Mouse (Mus musculus): ENCODE data around the gene Sh2d2a. TPM values are rescaled to one million over a fixed set of nuclear protein-coding genes. Genes with fewer than 3 reads are reported as not detected.
"Not testable (repeated sequence)": the region's sequence is repeated elsewhere in the genome, so short reads cannot be mapped to it uniquely, and the experiment has no call there.

Sh2d2a gene
- polyA plus RNA-seq, 1 experiment from 2014 or later = 0.17 TPM

DNA sequence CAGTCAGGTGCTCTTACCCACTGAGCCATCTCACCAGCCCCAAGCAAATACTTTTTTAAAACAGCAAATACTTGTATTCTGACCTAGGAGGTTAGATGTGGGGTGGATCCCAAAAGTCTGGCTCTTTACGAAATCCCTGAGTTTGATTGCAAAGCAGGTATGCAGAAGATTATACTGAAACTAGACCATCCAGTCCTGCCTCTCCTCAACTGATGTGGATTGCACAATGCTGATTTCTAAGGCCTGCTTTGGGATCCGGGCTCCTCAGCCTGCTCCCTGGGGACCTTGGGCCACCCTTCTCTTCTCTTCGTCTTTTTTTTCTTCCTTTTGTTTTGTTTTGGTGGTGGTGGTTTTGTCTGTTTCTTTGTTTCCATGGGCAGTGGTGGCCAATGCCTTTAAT, 44.9 kb downstream of the Sh2d2a start:
- Histone ChIP-seq H3K27me3 (ENCODE audit: control insufficient read depth, insufficient read depth, low read length) (no peaks in the 10 kb centered on the region), H3K4me1 (ENCODE audit: control insufficient read depth, insufficient read depth, low read length) (no peaks in the 10 kb centered on the region), H3K27ac (ENCODE audit: low read length) (no peak overlapping the region), H3K9ac (replicated peaks; ENCODE audit: low read depth, low read length) (no peak overlapping the region), H3K36me3 (ENCODE audit: control insufficient read depth, insufficient read depth, low read length) (no peaks in the 10 kb centered on the region), H3K4me3 (ENCODE audit: low read depth, low read length) (no peak overlapping the region), H3K4me2 (replicated peaks; ENCODE audit: low read depth, low read length) (no peak overlapping the region), H3K9me3 (ENCODE audit: control insufficient read depth, low read depth, low read length) (no peaks in the 10 kb centered on the region)
- WGBS = 74% methylated on average over 3 of the region's 3 CpGs
- no peak for ATAC-seq (ENCODE audit: insufficient number of reproducible peaks, insufficient read depth, low FRiP score, low read depth)

DNA sequence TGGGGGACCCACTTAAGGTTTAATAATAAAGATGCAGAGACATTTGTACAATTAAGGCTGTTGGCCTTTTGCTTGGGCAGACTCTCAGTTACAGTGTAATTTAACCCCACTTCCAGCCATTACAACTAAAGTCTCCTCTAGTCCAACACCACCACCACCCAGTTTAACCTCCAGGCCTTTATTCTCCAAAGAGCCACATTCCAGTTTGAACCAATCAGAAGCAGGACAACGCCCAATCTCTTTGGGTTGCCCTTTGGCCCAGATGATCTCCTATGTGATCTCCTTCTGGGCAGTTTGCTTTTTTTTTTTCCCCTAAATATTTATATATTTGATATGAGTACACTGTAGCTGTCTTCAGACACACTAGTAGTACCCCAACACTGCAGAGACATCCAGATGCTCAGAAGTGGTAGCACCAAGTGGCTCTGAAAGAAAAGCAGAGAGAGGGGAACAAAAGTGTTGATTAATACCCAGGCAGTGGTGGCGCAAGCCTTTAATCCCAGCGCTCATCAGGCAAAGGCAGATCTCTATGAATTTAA, 46.9 kb downstream of the Sh2d2a start:
- no peak overlapping the region for H3K4me3 ChIP-seq (ENCODE audit: low read depth, low read length)
- ATAC-seq (ENCODE audit: insufficient number of reproducible peaks, insufficient read depth, low FRiP score, low read depth) = no peak
- no peak overlapping the region for H3K4me2 ChIP-seq (replicated peaks; ENCODE audit: low read depth, low read length)
- H3K9ac ChIP-seq (replicated peaks; ENCODE audit: low read depth, low read length) = no peak overlapping the region
- H3K27me3 ChIP-seq (ENCODE audit: control insufficient read depth, insufficient read depth, low read length) = no peaks in the 10 kb centered on the region
- 81% methylated on average over 3 of the region's 3 CpGs for WGBS
- no peaks in the 10 kb centered on the region for H3K4me1 ChIP-seq (ENCODE audit: control insufficient read depth, insufficient read depth, low read length)
- H3K36me3 ChIP-seq (ENCODE audit: control insufficient read depth, insufficient read depth, low read length) = no peaks in the 10 kb centered on the region
- no peak overlapping the region for H3K27ac ChIP-seq (ENCODE audit: low read length)
- no peaks in the 10 kb centered on the region for H3K9me3 ChIP-seq (ENCODE audit: control insufficient read depth, low read depth, low read length)

GRCm38 (mm10) chr3:87899266-87899665, 52.7 kb downstream of the Sh2d2a start:
- H3K36me3 ChIP-seq (ENCODE audit: control insufficient read depth, insufficient read depth, low read length) = no peaks in the 10 kb centered on the region

DNA sequence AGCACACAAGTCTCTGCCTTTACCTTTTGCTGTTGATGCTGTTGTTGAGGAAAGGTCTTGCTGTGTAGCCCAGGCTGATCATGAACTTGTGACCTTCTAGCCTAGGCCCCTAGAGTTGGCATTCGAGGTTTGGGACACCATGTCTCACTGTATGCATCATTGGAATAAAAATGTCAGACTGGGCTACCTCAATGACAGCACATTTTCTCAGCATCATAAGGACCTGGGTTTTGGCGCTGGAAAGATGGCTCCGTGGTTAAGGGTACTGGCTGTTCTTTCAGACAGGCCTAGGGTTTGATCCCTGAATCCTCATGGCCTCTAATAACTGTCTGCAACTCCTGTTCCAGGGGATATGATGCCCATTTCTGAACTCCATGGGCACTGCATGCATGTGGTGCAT, 53.2 kb downstream of the Sh2d2a start:
- no peaks in the 10 kb centered on the region for H3K4me1 ChIP-seq (ENCODE audit: control insufficient read depth, insufficient read depth, low read length)
- H3K4me2 ChIP-seq (replicated peaks; ENCODE audit: low read depth, low read length) = no peak overlapping the region
- H3K9ac ChIP-seq (replicated peaks; ENCODE audit: low read depth, low read length) = no peak overlapping the region
- no peaks in the 10 kb centered on the region for H3K27me3 ChIP-seq (ENCODE audit: control insufficient read depth, insufficient read depth, low read length)
- WGBS = 75% methylated on average over 3 of the region's 3 CpGs
- H3K4me3 ChIP-seq (ENCODE audit: low read depth, low read length) = no peak overlapping the region
- H3K36me3 ChIP-seq (ENCODE audit: control insufficient read depth, insufficient read depth, low read length) = no peaks in the 10 kb centered on the region
- no peak overlapping the region for H3K27ac ChIP-seq (ENCODE audit: low read length)
- no peak for ATAC-seq (ENCODE audit: insufficient number of reproducible peaks, insufficient read depth, low FRiP score, low read depth)
- H3K9me3 ChIP-seq (ENCODE audit: control insufficient read depth, low read depth, low read length) = no peaks in the 10 kb centered on the region

More at GRCm38 (mm10) chr3:87899266-87899665, 52.7 kb downstream of the Sh2d2a start:
- Histone ChIP-seq H3K4me3 (ENCODE audit: low read depth, low read length) (no peak overlapping the region), H3K9me3 (ENCODE audit: control insufficient read depth, low read depth, low read length) (no peaks in the 10 kb centered on the region), H3K9ac (replicated peaks; ENCODE audit: low read depth, low read length) (no peak overlapping the region), H3K4me2 (replicated peaks; ENCODE audit: low read depth, low read length) (no peak overlapping the region), H3K27me3 (ENCODE audit: control insufficient read depth, insufficient read depth, low read length) (no peaks in the 10 kb centered on the region), H3K27ac (ENCODE audit: low read length) (no peak overlapping the region), H3K4me1 (ENCODE audit: control insufficient read depth, insufficient read depth, low read length) (no peaks in the 10 kb centered on the region)
- ATAC-seq (ENCODE audit: insufficient number of reproducible peaks, insufficient read depth, low FRiP score, low read depth) = no peak
- 71% methylated on average over 3 of the region's 3 CpGs for WGBS

GRCm38 (mm10) chr3:87901036-87901624, 54.6 kb downstream of the Sh2d2a start:
- H3K27me3 ChIP-seq (ENCODE audit: control insufficient read depth, insufficient read depth, low read length) = no peaks in the 10 kb centered on the region
- H3K36me3 ChIP-seq (ENCODE audit: control insufficient read depth, insufficient read depth, low read length) = no peaks in the 10 kb centered on the region
- H3K9ac ChIP-seq (replicated peaks; ENCODE audit: low read depth, low read length) = no peak overlapping the region
- no peak overlapping the region for H3K4me3 ChIP-seq (ENCODE audit: low read depth, low read length)
- H3K27ac ChIP-seq (ENCODE audit: low read length) = no peak overlapping the region
- ATAC-seq (ENCODE audit: insufficient number of reproducible peaks, insufficient read depth, low FRiP score, low read depth) = no peak
- H3K4me1 ChIP-seq (ENCODE audit: control insufficient read depth, insufficient read depth, low read length) = no peaks in the 10 kb centered on the region
- no peak overlapping the region for H3K4me2 ChIP-seq (replicated peaks; ENCODE audit: low read depth, low read length)
- 28% methylated on average over 1 of the region's 1 CpGs for WGBS
- H3K9me3 ChIP-seq (ENCODE audit: control insufficient read depth, low read depth, low read length) = no peaks in the 10 kb centered on the region

- H3K4me1 ChIP-seq (ENCODE audit: control insufficient read depth, insufficient read depth, low read length); H3K4me2 ChIP-seq (replicated peaks; ENCODE audit: low read depth, low read length); H3K4me3 ChIP-seq (ENCODE audit: low read depth, low read length); ATAC-seq (ENCODE audit: insufficient number of reproducible peaks, insufficient read depth, low FRiP score, low read depth); H3K9me3 ChIP-seq (ENCODE audit: control insufficient read depth, low read depth, low read length); H3K36me3 ChIP-seq (ENCODE audit: control insufficient read depth, insufficient read depth, low read length); H3K27me3 ChIP-seq (ENCODE audit: control insufficient read depth, insufficient read depth, low read length); H3K27ac ChIP-seq (ENCODE audit: low read length); H3K9ac ChIP-seq (replicated peaks; ENCODE audit: low read depth, low read length): not testable (repeated sequence)
- WGBS = 86% methylated on average over 5 of the region's 6 CpGs
Observed at GRCm38 (mm10) chr3:87901959-87902358, 55.4 kb downstream of the Sh2d2a start.

GRCm38 (mm10) chr3:87903821-87904220, 57.3 kb downstream of the Sh2d2a start:
- Histone ChIP-seq H3K27ac (ENCODE audit: low read length) (no peak overlapping the region), H3K4me2 (replicated peaks; ENCODE audit: low read depth, low read length) (no peak overlapping the region), H3K4me1 (ENCODE audit: control insufficient read depth, insufficient read depth, low read length) (peaks cover 12% of the 10 kb centered on the region), H3K27me3 (ENCODE audit: control insufficient read depth, insufficient read depth, low read length) (no peaks in the 10 kb centered on the region), H3K36me3 (ENCODE audit: control insufficient read depth, insufficient read depth, low read length) (no peaks in the 10 kb centered on the region), H3K9me3 (ENCODE audit: control insufficient read depth, low read depth, low read length) (no peaks in the 10 kb centered on the region), H3K4me3 (ENCODE audit: low read depth, low read length) (no peak overlapping the region), H3K9ac (replicated peaks; ENCODE audit: low read depth, low read length) (no peak overlapping the region)
- 50% methylated on average over 5 of the region's 5 CpGs for WGBS
- no peak for ATAC-seq (ENCODE audit: insufficient number of reproducible peaks, insufficient read depth, low FRiP score, low read depth)

Data from stomach, embryonic 14.5 days (tissue).